Mouse (Mus musculus) right cerebral cortex, adult 18-20 months (tissue): ENCODE measurements at regions not wholly inside any gene's neighbourhood (a gene's known extent, or its start where the extent isn't known, plus 50 kb on each side); places are given as distances from the start of the nearest gene placed in this dataset.
"Not testable (repeated sequence)": the region's sequence is repeated elsewhere in the genome, so short reads cannot be mapped to it uniquely, and the experiment has no call there.

Experiments used
- DNase-seq: peaks from one replicate; pipeline ENCODE4 v3.0.0; 2022; ENCODE audit warnings: mixed read lengths

DNA sequence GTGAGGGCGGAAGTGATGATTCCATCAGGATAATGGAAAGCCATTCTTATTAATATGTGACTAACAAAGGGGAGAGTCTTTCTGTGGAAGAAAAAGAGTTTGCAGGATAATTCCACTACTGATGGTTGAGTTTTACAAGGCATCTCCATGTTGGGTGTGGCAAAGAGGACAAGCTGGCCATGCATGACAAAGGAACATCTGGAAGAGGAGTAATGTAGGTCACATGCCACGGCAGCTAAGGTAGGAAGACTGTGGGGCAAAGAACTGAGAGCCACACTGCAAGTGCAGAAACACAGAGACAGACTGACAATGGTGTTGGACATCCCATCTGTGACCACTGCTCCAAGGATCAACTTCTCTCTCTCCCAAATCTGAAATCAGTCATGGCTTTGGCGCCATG is 196.4 kb upstream of the Gdi2 start:
- no peak for DNase-seq

DNA sequence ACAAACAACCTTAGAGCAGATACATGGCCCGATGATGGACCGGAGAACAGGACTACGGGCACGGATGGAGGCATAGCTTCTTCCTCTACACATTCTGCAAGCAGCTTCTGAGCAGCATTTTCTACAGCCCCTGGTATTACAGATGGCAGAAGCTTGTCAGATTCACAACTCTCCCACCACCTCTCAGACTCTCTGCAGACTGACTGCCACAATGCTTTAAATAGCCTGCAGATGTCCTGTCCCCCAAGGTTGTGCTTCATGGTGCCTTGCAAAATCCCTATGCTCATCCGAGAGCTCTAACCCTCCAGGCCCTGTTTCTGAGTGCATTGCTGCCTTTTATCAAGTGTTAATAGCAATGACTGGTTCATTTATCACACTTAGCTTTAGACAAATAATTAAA is 194.3 kb upstream of the Gdi2 start:
- DNase-seq, result peak; percentile 66

DNA sequence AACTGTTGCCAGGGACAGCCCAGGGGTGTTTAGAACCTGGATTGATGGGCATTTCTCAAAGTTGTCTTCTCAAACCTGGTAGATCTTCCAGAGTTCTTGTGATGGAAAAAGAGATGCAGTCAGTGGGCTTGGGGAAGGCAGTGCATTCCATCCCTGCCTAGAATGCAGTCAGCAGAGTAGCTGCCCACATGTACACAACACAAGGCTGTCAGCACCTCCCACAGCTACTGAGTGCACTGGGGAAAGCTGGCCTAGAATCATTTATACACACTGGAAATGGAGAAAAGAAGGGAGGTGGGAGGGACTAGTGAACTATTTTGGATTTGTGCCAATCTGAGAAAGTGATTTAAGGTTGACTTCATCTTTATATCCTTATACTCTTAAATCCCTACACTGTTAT is 183.0 kb upstream of the Gdi2 start:
- peak; percentile 63 for DNase-seq

DNA sequence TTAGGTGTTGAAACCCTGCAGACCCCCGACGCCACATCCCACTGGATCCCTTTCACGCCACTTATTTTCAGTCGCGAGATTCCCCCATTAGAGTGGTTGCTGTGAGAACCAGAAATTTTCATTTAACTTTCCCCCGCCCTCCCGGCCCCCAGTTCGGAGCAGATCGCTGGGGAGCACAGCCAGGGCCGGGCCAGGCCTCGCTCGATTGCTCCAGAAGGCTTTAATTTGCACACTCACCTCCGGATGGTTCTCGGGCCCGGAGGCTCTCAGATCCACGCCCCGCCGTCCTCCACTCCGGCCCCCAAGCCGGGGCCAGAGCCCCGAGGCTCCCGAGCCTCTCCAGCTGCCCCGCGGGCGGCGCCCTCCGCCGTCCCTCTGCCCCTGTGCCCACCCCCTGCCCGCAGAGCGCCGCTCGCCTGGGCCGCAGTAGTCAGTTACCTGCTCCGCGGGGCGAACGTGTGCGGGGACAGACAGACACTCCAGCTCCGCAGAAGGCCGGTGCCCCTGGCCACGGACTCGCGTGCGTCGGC is 179.7 kb upstream of the Gdi2 start:
- no peak for DNase-seq

DNA sequence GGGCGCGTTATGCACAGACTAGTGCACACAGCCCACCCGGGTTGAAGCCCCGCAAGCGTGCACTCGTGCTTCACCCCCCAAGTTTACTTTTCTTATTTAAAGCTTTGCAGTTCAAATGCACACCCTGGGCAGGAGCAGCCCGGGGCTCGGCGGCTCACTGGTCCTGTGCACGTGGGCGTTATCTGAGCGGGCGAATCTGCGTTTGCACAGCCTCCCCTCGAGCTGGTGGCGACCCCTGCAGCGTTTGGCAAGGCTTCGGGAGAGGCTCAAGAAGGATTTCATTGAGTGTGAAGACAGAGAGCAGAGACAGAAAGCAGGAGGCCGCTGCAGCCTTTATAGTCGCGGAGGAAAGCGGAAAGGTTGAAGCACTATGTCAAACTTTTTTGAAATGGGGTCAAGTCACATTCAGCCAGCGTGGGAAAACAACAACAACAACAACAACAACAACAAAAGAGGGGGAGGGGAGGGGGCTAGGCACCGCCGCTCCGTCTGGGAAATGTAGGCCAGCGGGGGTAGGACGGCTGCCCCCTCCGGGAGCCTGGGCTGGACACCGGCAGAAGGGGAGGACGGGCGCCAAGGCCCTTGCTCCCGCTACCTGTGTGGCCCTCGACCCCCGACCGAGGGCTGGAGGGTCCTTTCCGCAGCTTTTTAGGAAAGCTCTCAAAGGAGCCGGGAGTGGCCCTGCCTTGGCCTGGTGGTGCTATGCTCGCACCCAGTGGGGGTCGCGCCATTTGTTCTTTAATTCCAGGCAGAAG is 178.7 kb upstream of the Gdi2 start:
- DNase-seq, result no peak

DNA sequence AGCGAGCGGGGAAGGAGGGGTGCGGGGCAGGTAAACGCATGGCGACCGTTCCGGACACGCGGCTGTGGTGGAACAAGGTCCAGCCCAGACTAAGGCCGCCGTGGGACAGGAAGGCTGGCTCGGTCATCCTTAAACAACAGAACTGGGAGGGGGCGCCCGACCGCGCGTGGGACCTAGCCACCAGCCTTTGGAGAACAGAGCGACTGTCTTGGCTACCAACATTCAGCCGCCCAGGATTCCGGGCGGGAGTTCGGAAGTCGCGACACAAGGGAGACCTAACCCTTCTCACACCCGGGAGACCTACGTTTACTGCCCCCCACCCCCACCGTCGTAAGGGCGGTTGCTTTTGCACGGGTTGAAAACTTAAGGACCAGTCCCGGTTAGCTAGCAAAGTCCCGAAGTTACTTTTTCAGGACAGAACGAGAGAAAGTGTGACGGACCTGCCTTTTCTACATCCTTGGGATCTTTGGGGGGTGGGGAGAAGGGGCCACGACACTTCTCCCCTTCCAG is 178.1 kb upstream of the Gdi2 start:
- not testable (repeated sequence) for DNase-seq

DNA sequence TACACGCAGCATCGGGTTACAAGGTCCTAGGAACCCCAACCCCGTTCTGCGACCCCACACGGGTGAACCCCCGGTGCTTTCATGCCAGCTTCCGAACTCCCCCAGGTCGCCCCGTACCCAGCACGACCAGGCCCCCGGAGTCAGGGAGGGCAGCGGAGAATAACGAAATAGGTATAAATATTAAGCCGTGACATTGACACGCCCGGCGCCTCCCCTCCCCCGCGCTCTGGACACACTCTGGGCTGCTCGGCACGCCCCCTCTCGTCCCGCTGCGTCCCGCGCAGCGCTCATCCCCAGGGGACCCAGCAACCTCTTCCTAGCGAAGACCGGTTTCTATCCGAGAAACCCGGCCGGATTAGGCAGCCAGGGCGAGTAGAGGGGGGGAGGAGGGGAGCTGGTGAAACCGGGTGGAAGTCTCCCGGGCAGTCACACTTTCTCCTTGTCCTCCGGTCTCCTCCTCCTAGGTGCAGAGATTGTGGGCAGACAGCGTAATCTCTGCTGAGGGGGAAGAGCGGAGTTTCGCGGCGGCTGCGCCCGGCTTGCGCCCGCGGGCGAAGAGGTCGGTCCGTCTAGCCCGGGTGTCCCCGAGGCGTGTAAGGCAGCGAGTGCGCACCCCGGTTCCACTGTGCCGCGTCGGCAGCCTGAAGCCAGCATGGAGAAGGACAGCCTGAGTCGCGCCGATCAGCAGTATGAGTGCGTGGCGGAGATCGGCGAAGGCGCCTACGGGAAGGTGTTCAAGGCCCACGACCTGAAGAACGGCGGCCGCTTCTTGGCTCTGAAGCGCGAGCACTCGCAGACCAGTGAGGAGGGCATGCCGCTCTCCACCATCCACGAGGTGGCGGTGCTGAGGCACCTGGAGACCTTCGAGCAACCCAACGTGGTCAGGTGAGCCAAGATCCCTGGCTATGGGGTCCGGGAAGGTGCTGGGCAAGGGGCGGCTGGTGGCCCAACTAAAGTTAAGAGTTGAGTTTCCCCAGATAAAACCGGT is 177.1 kb upstream of the Gdi2 start:
- peak; percentile 58 for DNase-seq

DNA sequence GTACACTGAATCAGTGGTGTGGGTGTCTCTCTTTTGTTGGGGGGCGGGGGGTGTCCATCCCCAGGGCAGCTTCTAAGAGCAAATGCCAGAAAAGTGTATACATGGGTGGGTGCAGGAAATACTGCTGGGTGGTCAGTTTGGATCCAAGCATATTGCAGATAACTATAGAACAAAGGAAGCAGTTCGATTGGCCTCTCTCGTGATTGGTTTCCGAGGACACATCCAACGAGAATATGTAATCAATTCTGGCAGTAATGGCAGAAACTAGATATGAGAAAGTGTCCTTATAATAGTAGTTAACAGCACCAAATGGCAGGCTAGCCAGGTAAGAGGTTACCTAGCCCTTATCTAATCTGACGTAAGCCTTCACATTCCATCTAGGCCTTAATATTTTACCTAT is 165.2 kb upstream of the Gdi2 start:
- no peak for DNase-seq

DNA sequence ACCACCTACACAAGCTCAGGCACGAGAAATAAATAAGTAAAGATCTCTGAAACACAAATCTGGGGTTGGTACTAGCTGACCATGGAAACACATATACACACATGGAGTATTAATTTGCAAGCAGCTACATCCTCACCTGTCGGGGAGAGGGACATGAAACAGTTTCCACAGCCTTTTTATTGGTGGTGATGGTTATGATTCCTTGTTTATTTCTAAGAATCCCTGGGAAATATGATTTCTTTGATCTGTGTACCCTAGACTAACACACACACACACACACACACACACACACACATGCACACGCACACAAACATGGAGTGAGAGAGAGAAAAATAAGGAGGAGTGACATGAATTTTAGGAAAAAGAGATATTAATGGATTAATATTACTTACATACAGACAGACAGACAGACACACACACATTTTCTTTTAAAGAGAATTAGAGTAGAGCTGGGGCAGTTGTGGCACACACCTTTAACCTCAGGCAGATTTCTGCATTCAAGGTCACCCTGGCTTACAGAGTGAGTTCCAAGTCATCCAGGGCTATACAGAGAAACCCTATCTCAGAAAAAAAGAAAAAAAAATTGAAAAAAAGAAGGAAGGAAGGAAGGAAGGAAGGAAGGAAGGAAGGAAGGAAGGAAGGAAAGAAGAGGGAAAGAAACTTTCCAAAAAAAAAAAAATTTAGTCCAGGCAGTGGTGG is 164.2 kb upstream of the Gdi2 start:
- not testable (repeated sequence) for DNase-seq

DNA sequence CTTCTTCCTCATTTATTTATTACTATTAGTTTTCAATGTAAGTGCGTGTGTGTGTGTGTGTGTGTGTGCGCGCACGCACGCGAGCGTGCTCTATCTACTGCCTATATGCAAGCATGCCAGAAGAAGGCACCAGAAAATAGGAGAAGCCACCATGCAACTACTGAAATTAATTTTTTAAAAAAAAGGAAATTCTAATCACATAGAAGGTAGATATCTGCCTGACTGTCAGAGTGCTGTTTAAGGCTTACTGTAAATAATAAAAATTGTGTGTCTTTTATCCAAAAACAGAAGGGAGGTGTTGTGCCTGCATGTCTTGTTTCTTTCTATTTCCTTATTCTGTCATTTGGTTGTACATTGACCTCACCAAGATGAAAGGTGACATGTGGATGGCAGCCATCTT is 163.1 kb upstream of the Gdi2 start:
- DNase-seq, result no peak

DNA sequence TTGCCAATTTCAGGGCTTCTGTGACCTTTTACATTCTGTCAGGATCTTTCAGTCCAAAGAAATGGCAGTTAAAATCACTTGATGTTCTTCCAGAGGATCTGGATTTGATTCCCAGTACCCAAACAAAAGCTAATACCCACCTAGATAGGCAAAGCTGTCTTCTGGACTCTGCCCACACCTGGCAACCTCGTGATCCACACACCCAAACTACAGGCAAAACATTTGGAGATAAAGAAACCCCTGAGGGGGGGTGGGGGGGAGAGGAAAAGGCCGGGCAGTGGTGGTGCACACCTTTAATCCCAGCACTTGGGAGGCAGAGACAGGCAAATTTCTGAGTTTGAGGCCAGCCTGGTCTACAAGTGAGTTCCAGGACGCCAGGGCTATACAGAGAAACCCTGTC is 160.1 kb upstream of the Gdi2 start:
- DNase-seq, result not testable (repeated sequence)

DNA sequence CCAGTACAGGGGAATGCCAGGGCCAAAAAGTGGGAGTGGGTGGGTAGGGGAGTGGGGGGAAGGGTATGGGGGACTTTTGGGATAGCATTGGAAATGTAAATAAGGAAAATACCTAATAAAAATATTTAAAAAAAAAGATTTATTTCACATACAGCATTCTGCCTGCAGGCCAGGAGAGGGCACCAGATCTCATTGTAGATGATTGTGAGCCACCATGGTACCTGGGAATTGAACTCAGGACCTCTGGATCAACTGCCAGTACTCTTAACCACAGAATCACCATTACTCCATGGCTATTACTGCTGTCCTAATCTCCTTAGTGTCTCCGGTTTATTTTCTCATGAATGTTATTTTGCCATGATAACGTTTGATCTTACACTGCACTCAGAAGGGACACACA is 132.1 kb upstream of the Gdi2 start:
- DNase-seq, result not testable (repeated sequence)

DNA sequence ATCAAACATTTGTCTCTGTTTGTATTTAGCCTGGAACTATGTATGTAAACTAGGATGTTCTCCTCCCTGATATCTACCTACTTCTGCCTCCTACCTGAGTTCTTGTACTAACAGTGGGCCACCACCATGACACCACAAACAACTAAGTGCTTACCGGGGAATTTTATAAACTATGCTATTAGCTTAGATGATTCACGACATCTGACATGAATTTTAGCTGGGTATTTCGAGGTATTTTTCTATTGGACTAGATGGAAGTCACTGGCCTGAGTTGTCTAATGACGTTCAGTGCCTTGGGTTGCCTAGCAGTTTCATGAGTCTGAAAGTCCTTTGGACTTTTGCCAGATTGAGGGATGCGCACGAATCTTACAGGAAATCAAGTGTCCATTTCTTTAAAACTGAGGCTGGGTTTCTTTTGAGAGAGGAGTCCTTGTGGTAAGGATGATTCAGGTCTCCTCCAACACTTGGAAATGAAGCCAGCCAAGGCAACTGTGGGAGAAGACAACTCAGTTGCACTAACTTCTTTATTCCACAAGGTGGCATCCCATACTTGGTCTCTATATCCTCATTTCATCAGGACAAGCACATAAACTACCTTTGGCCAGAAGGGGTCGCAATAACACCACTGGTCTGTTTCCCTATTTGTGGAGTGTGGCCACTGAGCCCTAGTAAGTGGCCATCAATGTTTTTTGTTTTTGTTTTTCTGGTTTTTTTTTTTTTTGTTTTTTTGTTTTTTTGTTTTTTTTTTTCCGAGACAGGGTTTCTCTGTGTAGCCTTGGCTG is 131.4 kb upstream of the Gdi2 start:
- peak; percentile 77 for DNase-seq

DNA sequence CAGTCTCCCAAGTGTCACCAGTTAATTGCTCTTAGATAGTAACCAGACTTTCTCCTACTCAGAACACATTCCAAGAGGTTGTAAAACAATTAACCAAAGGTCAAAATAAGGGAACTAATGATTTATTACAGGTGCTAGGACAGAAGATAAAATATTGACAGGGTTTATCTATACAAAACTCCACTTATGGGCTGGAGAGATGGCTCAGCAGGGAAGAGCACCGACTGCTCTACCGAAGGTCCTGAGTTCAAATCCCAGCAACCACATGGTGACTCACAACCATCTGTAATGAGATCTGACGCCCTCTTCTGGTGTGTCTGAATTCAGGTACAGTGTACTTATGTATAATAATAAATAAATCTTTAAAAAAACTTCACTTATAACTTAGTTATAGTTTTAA is 127.6 kb upstream of the Gdi2 start:
- DNase-seq, result not testable (repeated sequence)

DNA sequence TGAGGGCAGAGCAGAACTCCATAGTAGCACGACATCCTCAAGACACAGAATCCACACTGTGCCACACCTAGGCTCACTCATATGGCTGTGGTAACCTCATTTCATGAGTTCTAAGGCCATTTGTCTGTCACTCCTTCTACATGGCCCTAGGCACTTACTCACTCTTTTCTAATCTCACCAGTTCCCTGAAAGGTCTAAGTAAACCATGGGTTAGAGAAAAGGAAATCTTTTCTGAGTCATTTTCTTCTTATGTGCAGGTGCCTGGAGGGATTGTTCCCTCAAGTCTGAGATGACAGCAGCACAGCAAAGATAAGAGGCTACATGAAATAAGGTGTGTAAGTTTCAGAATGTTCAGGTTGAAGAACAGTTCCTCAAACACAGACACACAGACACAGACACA is 120.8 kb upstream of the Gdi2 start:
- DNase-seq, result no peak

DNA sequence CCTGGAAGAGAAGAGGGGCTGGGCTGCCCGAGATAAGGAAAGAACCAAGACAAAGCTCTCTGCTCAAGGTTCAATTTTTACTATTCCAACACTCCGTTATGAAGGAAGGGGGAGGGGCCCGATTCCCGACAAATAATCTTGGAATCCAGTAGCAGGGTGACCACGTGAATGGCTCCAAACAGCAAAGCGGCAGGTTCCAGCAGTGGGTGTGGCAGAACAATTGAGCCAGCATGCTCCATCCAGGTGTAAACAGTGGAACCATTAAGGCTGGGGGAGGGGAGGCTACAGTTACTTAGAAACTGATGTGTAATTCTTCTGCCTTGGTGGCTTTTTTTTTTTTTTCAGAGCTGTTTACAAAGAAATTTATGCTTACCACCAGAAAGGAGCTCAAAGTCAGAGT is 82.5 kb upstream of the Gdi2 start:
- not testable (repeated sequence) for DNase-seq

DNA sequence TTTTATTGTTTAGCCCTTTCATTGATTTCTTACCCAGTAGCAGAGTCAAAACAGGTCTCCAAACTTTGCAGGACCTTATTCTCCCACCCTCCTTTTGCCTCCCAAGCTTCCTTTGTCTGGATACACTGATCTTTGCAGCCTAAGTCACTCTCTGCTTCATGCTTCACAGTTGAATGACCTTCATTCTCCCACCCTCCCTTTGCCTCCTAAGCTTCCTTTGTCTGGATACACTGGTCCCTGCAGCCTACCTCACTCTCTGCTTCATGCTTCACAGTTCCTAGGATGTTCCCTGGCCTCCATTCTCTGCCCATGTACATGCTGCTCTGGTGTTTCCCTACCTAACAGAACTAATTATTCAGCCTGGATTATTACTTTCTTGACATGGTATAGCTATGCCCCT is 61.0 kb upstream of the Gdi2 start:
- DNase-seq, result no peak

DNA sequence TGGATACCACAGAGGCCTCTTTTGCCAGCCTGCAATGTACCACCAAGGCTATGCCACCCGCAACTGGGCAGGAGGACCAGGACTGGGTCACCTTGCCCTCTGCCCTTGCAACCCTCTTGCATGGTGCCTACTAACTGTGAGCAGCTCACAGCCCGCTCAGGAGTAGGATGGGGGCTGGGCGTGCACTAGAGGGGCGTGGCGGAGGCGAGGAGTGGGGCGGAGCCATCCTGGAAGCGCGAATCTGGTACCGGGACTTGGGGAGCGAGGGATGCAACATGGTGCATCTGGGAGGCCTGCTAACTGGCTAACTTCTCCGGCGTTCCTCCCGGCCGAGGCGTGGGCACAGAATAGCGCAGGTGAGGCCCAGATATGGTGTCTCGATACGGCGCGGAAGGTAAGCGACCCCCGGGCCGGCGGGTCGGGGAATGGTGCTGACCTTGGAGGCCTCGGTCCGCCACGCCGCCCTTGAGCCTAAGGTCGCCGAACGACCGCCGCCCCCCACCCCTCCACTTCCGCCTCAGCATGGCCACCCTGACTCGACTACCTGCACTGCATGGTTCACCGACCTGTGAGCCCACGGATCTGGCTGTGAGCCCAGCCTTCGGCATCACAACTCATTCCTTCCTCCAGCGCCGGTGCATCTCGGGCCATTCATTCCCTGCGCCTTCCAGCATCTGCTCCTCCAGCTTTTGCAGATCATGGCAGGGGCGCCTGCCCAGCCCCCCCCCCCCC is 59.7 kb upstream of the Gdi2 start:
- peak; percentile 67 for DNase-seq
